Mouse (Mus musculus) hindbrain, embryonic 13.5 days (tissue): ENCODE results near the gene Snx4. TPM values are rescaled to one million over a fixed set of nuclear protein-coding genes. Genes with fewer than 3 reads are reported as not detected.
A peak's percentile ranks its signal among the peaks of the same experiment; 100 is the strongest.

Experiments
- ATAC-seq: fragments of 200-750 bp; cut with Nextera tagmentation; 2 replicates; pipeline ENCODE4 v1.8.0; 2017; ENCODE audit warnings: moderate TSS enrichment; ENCODE audit not compliant: low FRiP score
- H3K27ac ChIP-seq: fragments of 300-500 bp; sonication (generic); 2 replicates; pipeline ENCODE4 v1.5.1; 2015; ENCODE audit warnings: inconsistent platforms, mild to moderate bottlenecking, moderate library complexity
- H3K27me3 ChIP-seq: fragments of 300-500 bp; sonication (generic); 2 replicates; pipeline ENCODE4 v1.6.1; 2015; ENCODE audit warnings: mild to moderate bottlenecking, inconsistent platforms
- H3K36me3 ChIP-seq: fragments of 300-500 bp; sonication (generic); 2 replicates; pipeline ENCODE4 v1.6.1; 2015; ENCODE audit warnings: mild to moderate bottlenecking, inconsistent platforms
- H3K4me1 ChIP-seq: fragments of 300-500 bp; sonication (generic); replicated peaks from 2 replicates; pipeline ENCODE4 v1.6.1; 2015; ENCODE audit warnings: inconsistent platforms
- H3K4me2 ChIP-seq: fragments of 300-500 bp; sonication (generic); 2 replicates; pipeline ENCODE4 v1.6.1; 2015; ENCODE audit warnings: inconsistent platforms, mild to moderate bottlenecking, moderate library complexity
- H3K4me3 ChIP-seq: fragments of 300-500 bp; sonication (generic); 2 replicates; pipeline ENCODE4 v1.5.1; 2015; ENCODE audit warnings: mild to moderate bottlenecking, inconsistent platforms
- H3K9ac ChIP-seq: fragments of 300-500 bp; sonication (generic); 2 replicates; pipeline ENCODE4 v1.6.1; 2015; ENCODE audit warnings: mild to moderate bottlenecking, inconsistent platforms
- H3K9me3 ChIP-seq: fragments of 300-500 bp; sonication (generic); 2 replicates; pipeline ENCODE4 v1.6.1; 2016; ENCODE audit warnings: inconsistent platforms
- WGBS: fragments of 180-500 bp; shearing (Covaris S2); methylation state at CpG from one replicate; pipeline ENCODE4 v1.1.7; 2015; 5-methylcytosine and 5-hydroxymethylcytosine counted together
- polyA plus RNA-seq: library from polyadenylated mRNA; unstranded; fragments of >200 nt; fragmentation: Nextera tagmentation; extraction: Ambion mirVana; gene quantifications from 2 replicates; pipeline ENCODE4 v1.2.1, GENCODE M21; 2015

Snx4 gene
- polyA plus RNA-seq, 1 experiment from 2014 or later, result 82.6 TPM

- Histone ChIP-seq H3K9ac (no peak overlapping the region), H3K36me3 (no peaks in the 10 kb centered on the region), H3K9me3 (no peaks in the 10 kb centered on the region), H3K27me3 (no peaks in the 10 kb centered on the region), H3K4me3 (no peak overlapping the region), H3K4me2 (no peak overlapping the region), H3K4me1 (0 out of 2 replicates have a peak, but pooled peaks cover 5% of the 10 kb centered on the region), H3K27ac (no peak overlapping the region)
- ATAC-seq, result no peak
- 69% methylated on average over 9 of the region's 9 CpGs for WGBS
Measured at GRCm38 (mm10) chr16:33327101-33327500, 75.9 kb downstream of the Snx4 start.

- ATAC-seq, result no peak
- Histone ChIP-seq H3K27me3 (no peaks in the 10 kb centered on the region), H3K4me2 (no peak overlapping the region), H3K4me1 (0 out of 2 replicates have a peak, but pooled peaks cover 4% of the 10 kb centered on the region), H3K27ac (no peak overlapping the region), H3K4me3 (no peak overlapping the region), H3K36me3 (no peaks in the 10 kb centered on the region), H3K9me3 (no peaks in the 10 kb centered on the region), H3K9ac (no peak overlapping the region)
- WGBS, result 83% methylated on average over 14 of the region's 14 CpGs
Measured at GRCm38 (mm10) chr16:33333015-33333414, 81.8 kb downstream of the Snx4 start.

GRCm38 (mm10) chr16:33337177-33337576 lies 85.9 kb downstream of the Snx4 start:
- ATAC-seq, result peak; percentile 69; the same call in 1 of the 2 replicates
- H3K27me3 ChIP-seq, result no peaks in the 10 kb centered on the region

GRCm38 (mm10) chr16:33337681-33338080 lies 86.4 kb downstream of the Snx4 start:
- H3K9me3 ChIP-seq, result no peaks in the 10 kb centered on the region
- H3K27ac ChIP-seq, result no peak overlapping the region
- H3K36me3 ChIP-seq, result no peaks in the 10 kb centered on the region
- H3K27me3 ChIP-seq, result no peaks in the 10 kb centered on the region
- no peak overlapping the region for H3K9ac ChIP-seq
- H3K4me3 ChIP-seq, result no peak overlapping the region
- 0 out of 2 replicates have a peak, but pooled peaks cover 4% of the 10 kb centered on the region for H3K4me1 ChIP-seq
- 83% methylated on average over 10 of the region's 10 CpGs for WGBS
- no peak for ATAC-seq
- H3K4me2 ChIP-seq, result peak overlapping the region; percentile 13; the same call in 1 of the 2 replicates

More at GRCm38 (mm10) chr16:33337177-33337576, 85.9 kb downstream of the Snx4 start:
- H3K27ac ChIP-seq, result no peak overlapping the region
- H3K9ac ChIP-seq, result no peak overlapping the region
- 0 out of 2 replicates have a peak, but pooled peaks cover 4% of the 10 kb centered on the region for H3K4me1 ChIP-seq
- no peaks in the 10 kb centered on the region for H3K36me3 ChIP-seq
- 24% methylated on average over 8 of the region's 8 CpGs for WGBS
- H3K4me2 ChIP-seq, result peak overlapping the region; percentile 13; the same call in 1 of the 2 replicates
- H3K4me3 ChIP-seq, result no peak overlapping the region
- H3K9me3 ChIP-seq, result no peaks in the 10 kb centered on the region

- Histone ChIP-seq H3K4me2 (no peak overlapping the region), H3K4me3 (no peak overlapping the region), H3K27ac (no peak overlapping the region), H3K36me3 (no peaks in the 10 kb centered on the region), H3K27me3 (no peaks in the 10 kb centered on the region), H3K4me1 (0 out of 2 replicates have a peak, but pooled peaks cover 4% of the 10 kb centered on the region), H3K9ac (no peak overlapping the region), H3K9me3 (no peaks in the 10 kb centered on the region)
- ATAC-seq, result no peak
- WGBS, result 71% methylated on average over 4 of the region's 4 CpGs
Measured at GRCm38 (mm10) chr16:33338492-33338891, 87.2 kb downstream of the Snx4 start.

GRCm38 (mm10) chr16:33339476-33339875 lies 88.2 kb downstream of the Snx4 start:
- Histone ChIP-seq H3K4me3 (no peak overlapping the region), H3K27ac (no peak overlapping the region), H3K36me3 (no peaks in the 10 kb centered on the region), H3K4me1 (0 out of 2 replicates have a peak, but pooled peaks cover 4% of the 10 kb centered on the region), H3K9ac (no peak overlapping the region), H3K4me2 (no peak overlapping the region), H3K9me3 (no peaks in the 10 kb centered on the region), H3K27me3 (no peaks in the 10 kb centered on the region)
- WGBS, result 92% methylated on average over 2 of the region's 2 CpGs
- no peak for ATAC-seq

GRCm38 (mm10) chr16:33342356-33342755 lies 91.1 kb downstream of the Snx4 start:
- Histone ChIP-seq H3K9ac (no peak overlapping the region), H3K4me3 (no peak overlapping the region), H3K27ac (no peak overlapping the region), H3K27me3 (no peaks in the 10 kb centered on the region), H3K4me1 (0 out of 2 replicates have a peak, but pooled peaks cover under 1% of the 10 kb centered on the region), H3K36me3 (no peaks in the 10 kb centered on the region), H3K4me2 (no peak overlapping the region), H3K9me3 (no peaks in the 10 kb centered on the region)
- ATAC-seq, result no peak
- WGBS, result 52% methylated on average over 1 of the region's 1 CpGs

- WGBS, result 58% methylated on average over 5 of the region's 5 CpGs
- H3K4me2 ChIP-seq, result no peak overlapping the region
- no peak for ATAC-seq
- H3K4me3 ChIP-seq, result no peak overlapping the region
- no peak overlapping the region for H3K9ac ChIP-seq
- no peaks in the 10 kb centered on the region for H3K36me3 ChIP-seq
- no peak overlapping the region for H3K27ac ChIP-seq
- no peaks in the 10 kb centered on the region for H3K27me3 ChIP-seq
- H3K9me3 ChIP-seq, result no peaks in the 10 kb centered on the region
- H3K4me1 ChIP-seq, result no peaks in the 10 kb centered on the region
Measured at GRCm38 (mm10) chr16:33343106-33343505, 91.9 kb downstream of the Snx4 start.

- Histone ChIP-seq H3K4me1 (no peaks in the 10 kb centered on the region), H3K4me2 (no peak overlapping the region), H3K4me3 (no peak overlapping the region), H3K9ac (0 out of 2 replicates have a peak overlapping the region, but pooled peaks have one; percentile 6), H3K36me3 (no peaks in the 10 kb centered on the region), H3K9me3 (no peaks in the 10 kb centered on the region), H3K27ac (no peak overlapping the region), H3K27me3 (no peaks in the 10 kb centered on the region)
- 92% methylated on average over 7 of the region's 7 CpGs for WGBS
- no peak for ATAC-seq
Measured at GRCm38 (mm10) chr16:33343601-33344000, 92.4 kb downstream of the Snx4 start.

- peak; percentile 54; the same call in 1 of the 2 replicates for ATAC-seq
- Histone ChIP-seq H3K4me1 (no peaks in the 10 kb centered on the region), H3K4me3 (no peak overlapping the region), H3K27me3 (no peaks in the 10 kb centered on the region), H3K9me3 (no peaks in the 10 kb centered on the region), H3K36me3 (no peaks in the 10 kb centered on the region), H3K9ac (no peak overlapping the region), H3K27ac (peak overlapping the region; percentile 26; the same call in 1 of the 2 replicates), H3K4me2 (no peak overlapping the region)
- WGBS, result 51% methylated on average over 9 of the region's 9 CpGs
Measured at GRCm38 (mm10) chr16:33344379-33344778, 93.1 kb downstream of the Snx4 start.

GRCm38 (mm10) chr16:33344875-33345274 lies 93.6 kb downstream of the Snx4 start:
- no peak overlapping the region for H3K4me3 ChIP-seq
- H3K9me3 ChIP-seq, result no peaks in the 10 kb centered on the region
- ATAC-seq, result no peak
- H3K27me3 ChIP-seq, result no peaks in the 10 kb centered on the region
- no peaks in the 10 kb centered on the region for H3K36me3 ChIP-seq
- H3K9ac ChIP-seq, result 0 out of 2 replicates have a peak overlapping the region, but pooled peaks have one; percentile 13
- no peak overlapping the region for H3K4me2 ChIP-seq
- H3K4me1 ChIP-seq, result no peaks in the 10 kb centered on the region
- no peak overlapping the region for H3K27ac ChIP-seq
- WGBS, result 87% methylated on average over 4 of the region's 4 CpGs

- Histone ChIP-seq H3K9ac (no peak overlapping the region), H3K36me3 (no peaks in the 10 kb centered on the region), H3K9me3 (no peaks in the 10 kb centered on the region), H3K4me3 (no peak overlapping the region), H3K27ac (no peak overlapping the region), H3K27me3 (no peaks in the 10 kb centered on the region), H3K4me2 (no peak overlapping the region), H3K4me1 (no peaks in the 10 kb centered on the region)
- ATAC-seq, result no peak
- WGBS, result 52% methylated on average over 3 of the region's 3 CpGs
Measured at GRCm38 (mm10) chr16:33346376-33346775, 95.1 kb downstream of the Snx4 start.

- no peak for ATAC-seq
- WGBS, result 68% methylated on average over 5 of the region's 5 CpGs
- H3K4me3 ChIP-seq, result no peak overlapping the region
Measured at GRCm38 (mm10) chr16:33347134-33347533, 95.9 kb downstream of the Snx4 start.

More at GRCm38 (mm10) chr16:33347134-33347533, 95.9 kb downstream of the Snx4 start:
- H3K4me2 ChIP-seq, result no peak overlapping the region
- no peaks in the 10 kb centered on the region for H3K9me3 ChIP-seq
- no peaks in the 10 kb centered on the region for H3K4me1 ChIP-seq
- no peak overlapping the region for H3K27ac ChIP-seq
- H3K36me3 ChIP-seq, result no peaks in the 10 kb centered on the region
- H3K27me3 ChIP-seq, result no peaks in the 10 kb centered on the region
- H3K9ac ChIP-seq, result no peak overlapping the region
